Mouse (Mus musculus) CH12.LX (cell line): ENCODE results near the gene Washc1.

ENCODE experiments used
- CTCF ChIP-seq, 2 experiments: IDR thresholded peaks in 1 of 2; conservative IDR thresholded peaks in 1 of 2; 2 replicates each; pipeline ENCODE4 v1.5.1; 2011 to 2012; ENCODE audit warnings: low read depth in 2 of 2, low read length in 2 of 2, improper control_type of control experiment in 1 of 2, inconsistent platforms in 1 of 2, mild to moderate bottlenecking in 1 of 2, moderate library complexity in 1 of 2
- HCFC1 ChIP-seq: IDR thresholded peaks from 2 replicates; pipeline ENCODE4 v1.6.1; 2012; ENCODE audit warnings: low read depth, mild to moderate bottlenecking, inconsistent platforms, low read length, improper control_type of control experiment
- JUND ChIP-seq: conservative IDR thresholded peaks from 2 replicates; pipeline ENCODE4 v1.6.1; 2011; ENCODE audit warnings: low read depth, low read length, improper control_type of control experiment
- MXI1 ChIP-seq: IDR thresholded peaks from 2 replicates; pipeline ENCODE4 v1.6.1; 2011; ENCODE audit warnings: mild to moderate bottlenecking, low read depth, low read length, improper control_type of control experiment
- POLR2A ChIP-seq: IDR thresholded peaks from 2 replicates; pipeline ENCODE4 v1.6.1; 2011; ENCODE audit warnings: low read depth, mild to moderate bottlenecking, improper control_type of control experiment, low read length
- POLR2AphosphoS2 ChIP-seq: IDR thresholded peaks from 2 replicates; pipeline ENCODE4 v1.6.1; 2011; ENCODE audit warnings: low read depth, low read length, improper control_type of control experiment
- RCOR1 ChIP-seq: conservative IDR thresholded peaks from 2 replicates; pipeline ENCODE4 v1.6.1; 2012; ENCODE audit warnings: low read depth, mild to moderate bottlenecking, inconsistent platforms, low read length, improper control_type of control experiment

GRCm38 (mm10) chr17:66110746-66111145 is 599 bp upstream of the Washc1 start:
- TF ChIP-seq CTCF (conservative IDR thresholded peaks at IDR 0.05 in 1 of 2, IDR thresholded peaks at IDR 0.05 in 1 of 2; ENCODE audit: low read depth in 2 of 2, low read length in 2 of 2) (no peak), RCOR1 (no peak), POLR2AphosphoS2 (no peak), POLR2A (no peak), MXI1 (no peak), JUND (no peak), HCFC1 (no peak)
